Mouse (Mus musculus) olfactory bulb, adult 2 months (tissue): ENCODE measurements at regions not wholly inside any gene's neighbourhood (a gene's known extent, or its start where the extent isn't known, plus 50 kb on each side); places are given as distances from the start of the nearest gene placed in this dataset.

Experiments used
- CTCF ChIP-seq: fragments of 200-500 bp; IDR thresholded peaks from 2 replicates; pipeline ENCODE4 v1.5.1; 2012; ENCODE audit warnings: low read depth, mild to moderate bottlenecking, low read length, moderate library complexity; ENCODE audit not compliant: insufficient read depth
- POLR2A ChIP-seq: fragments of 200-500 bp; IDR thresholded peaks from 2 replicates; pipeline ENCODE4 v1.6.1; 2012; ENCODE audit warnings: mild to moderate bottlenecking, low read depth, low read length, moderate library complexity; ENCODE audit not compliant: insufficient read depth

DNA sequence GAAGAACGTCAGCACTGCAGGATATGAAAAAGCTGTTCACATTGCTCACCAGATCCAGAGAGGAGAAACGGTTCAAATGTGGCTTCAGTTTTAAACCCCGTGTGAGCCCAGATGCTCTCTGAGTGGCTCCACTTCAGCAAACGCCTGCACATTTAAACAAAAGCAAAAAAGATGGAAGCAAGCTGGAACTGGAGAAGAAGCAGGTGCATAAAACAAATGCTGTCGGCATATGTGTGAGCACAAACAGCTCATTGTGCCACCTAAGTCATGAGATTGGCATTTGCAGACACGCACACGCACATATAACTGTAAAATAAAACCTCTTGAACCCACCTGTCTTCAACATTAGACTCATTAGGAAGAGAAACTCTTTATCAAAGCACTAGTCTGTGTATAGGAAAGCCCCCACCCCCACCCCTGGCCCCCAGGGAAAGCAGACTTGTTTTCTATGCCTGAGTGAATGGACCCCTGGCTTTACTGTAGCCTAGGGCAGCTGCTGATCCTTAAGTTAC, 191.1 kb upstream of the Spaca1 start:
- TF ChIP-seq POLR2A (no peak), CTCF (no peak)
